Mouse (Mus musculus) thymus, adult 2 months (tissue): ENCODE measurements at regions not wholly inside any gene's neighbourhood (a gene's known extent, or its start where the extent isn't known, plus 50 kb on each side); places are given as distances from the start of the nearest gene placed in this dataset.

Experiments used
- DNase-seq: peaks from one replicate; pipeline ENCODE4 v3.0.0; 2021
- H3K27ac ChIP-seq: fragments of 200-500 bp; 2 replicates; pipeline ENCODE4 v1.5.1; 2012; ENCODE audit warnings: low read length, control low read depth; ENCODE audit not compliant: control insufficient read depth, insufficient read depth
- H3K27me3 ChIP-seq: fragments of 200-500 bp; 2 replicates; pipeline ENCODE4 v1.6.1; 2012; ENCODE audit warnings: mild to moderate bottlenecking, low read length, moderate library complexity, mixed read lengths; ENCODE audit not compliant: control insufficient read depth, insufficient read depth
- H3K36me3 ChIP-seq: fragments of 200-500 bp; 2 replicates; pipeline ENCODE4 v1.6.1; 2012; ENCODE audit warnings: mild to moderate bottlenecking, low read length, moderate library complexity; ENCODE audit not compliant: control insufficient read depth, insufficient read depth
- H3K4me1 ChIP-seq: fragments of 200-500 bp; replicated peaks from 2 replicates; pipeline ENCODE4 v1.6.1; 2012; ENCODE audit warnings: low read length; ENCODE audit not compliant: control insufficient read depth, insufficient read depth
- H3K4me3 ChIP-seq: fragments of 200-500 bp; 2 replicates; pipeline ENCODE4 v1.5.1; 2012; ENCODE audit warnings: mild to moderate bottlenecking, low read length, control low read depth, moderate library complexity; ENCODE audit not compliant: control insufficient read depth, insufficient read depth
- CTCF ChIP-seq: fragments of 200-500 bp; IDR thresholded peaks from 2 replicates; pipeline ENCODE4 v1.5.1; 2012; ENCODE audit warnings: mild to moderate bottlenecking, control low read depth, low read length, moderate library complexity, borderline replicate concordance; ENCODE audit not compliant: control insufficient read depth, poor library complexity, insufficient read depth; ENCODE audit errors: extremely low read depth
- POLR2A ChIP-seq: fragments of 200-500 bp; IDR thresholded peaks from 2 replicates; pipeline ENCODE4 v1.6.1; 2012; ENCODE audit warnings: mild to moderate bottlenecking, low read length, control low read depth, moderate library complexity; ENCODE audit not compliant: control insufficient read depth, poor library complexity, insufficient read depth; ENCODE audit errors: extremely low read depth
- WGBS: fragments of 180-500 bp; shearing (Covaris S2); methylation state at CpG from one replicate; pipeline ENCODE4 v1.1.7; 2018; 5-methylcytosine and 5-hydroxymethylcytosine counted together

DNA sequence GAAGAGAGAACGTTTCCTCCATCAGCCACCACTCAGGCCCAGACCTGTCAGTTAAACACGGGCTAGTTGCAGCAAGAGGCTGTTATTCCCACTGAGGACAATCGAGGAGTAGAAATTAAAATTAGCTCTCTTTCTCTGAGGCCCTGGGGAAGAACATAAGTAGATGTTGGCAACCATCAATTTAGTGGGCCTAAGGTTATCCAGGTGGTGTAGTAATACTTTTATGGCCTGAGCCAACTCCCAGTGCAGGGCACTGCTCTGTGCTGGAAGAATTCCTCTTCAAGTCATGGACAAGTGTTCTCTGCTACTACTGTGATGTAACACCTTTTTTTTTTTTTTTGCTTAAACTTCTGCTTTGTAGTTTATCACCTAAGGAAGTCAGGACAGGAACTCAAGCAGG, 270.1 kb downstream of the Cog6 start:
- H3K27me3 ChIP-seq = no peaks in the 10 kb centered on the region
- no peak overlapping the region for H3K4me3 ChIP-seq
- no peaks in the 10 kb centered on the region for H3K4me1 ChIP-seq
- no peaks in the 10 kb centered on the region for H3K36me3 ChIP-seq
- no peak overlapping the region for H3K27ac ChIP-seq
- TF ChIP-seq CTCF = no peak
- TF ChIP-seq POLR2A = no peak
- no peak for DNase-seq
- 96% methylated on average over 3 of the region's 3 CpGs for WGBS

DNA sequence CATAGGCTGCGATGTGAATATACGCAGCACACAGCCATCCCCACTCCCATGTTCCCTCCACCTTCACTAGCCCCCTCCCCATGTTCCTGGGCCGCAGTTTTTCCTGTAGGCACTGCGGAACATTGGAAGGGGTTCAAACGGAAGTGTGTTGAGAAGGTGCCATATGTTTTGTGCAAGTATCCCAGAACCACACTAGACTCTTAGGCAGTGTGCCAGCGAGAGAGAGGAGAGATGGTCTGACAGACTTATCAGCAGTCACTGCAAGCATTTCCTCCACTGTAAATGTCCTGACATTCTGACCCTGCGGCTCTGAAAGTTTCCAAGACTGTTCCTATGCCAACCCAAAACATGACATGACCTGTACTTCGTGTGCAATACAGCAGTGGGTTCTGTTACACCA, 272.7 kb downstream of the Cog6 start:
- H3K27me3 ChIP-seq = no peaks in the 10 kb centered on the region
- H3K4me1 ChIP-seq = no peaks in the 10 kb centered on the region
- H3K4me3 ChIP-seq = no peak overlapping the region
- DNase-seq = no peak
- H3K27ac ChIP-seq = no peak overlapping the region
- 83% methylated on average over 8 of the region's 8 CpGs for WGBS
- H3K36me3 ChIP-seq = no peaks in the 10 kb centered on the region
- TF ChIP-seq POLR2A (no peak), CTCF (no peak)

DNA sequence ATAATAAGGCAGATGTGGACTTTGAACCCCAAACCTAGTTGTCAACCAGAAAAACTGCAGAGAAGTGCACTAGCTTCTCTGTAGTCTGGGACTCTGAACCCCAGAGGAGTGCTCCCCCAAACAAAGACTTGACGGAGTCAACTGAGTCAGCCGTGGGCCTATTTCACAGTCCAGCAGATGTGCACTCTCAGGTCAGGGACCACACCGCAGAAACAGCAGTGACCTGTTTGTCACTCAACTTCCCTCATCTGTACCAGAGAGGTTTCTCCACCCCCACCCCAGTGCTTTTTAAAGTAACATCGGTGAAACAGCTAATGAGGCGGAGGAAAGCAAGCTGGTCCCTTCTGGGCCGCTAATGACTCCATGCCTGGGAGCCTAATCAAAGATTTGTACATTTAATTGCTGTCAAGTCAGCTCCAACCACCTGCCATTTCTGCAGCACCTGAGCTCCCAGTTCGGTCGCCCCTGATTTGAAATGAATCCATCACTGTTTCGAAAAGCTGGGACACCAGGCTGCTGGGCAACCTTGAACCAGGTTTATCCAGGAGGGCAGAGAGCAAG, 276.5 kb downstream of the Cog6 start:
- H3K27me3 ChIP-seq = no peaks in the 10 kb centered on the region
- no peak for DNase-seq
- H3K27ac ChIP-seq = no peak overlapping the region
- 78% methylated on average over 9 of the region's 9 CpGs for WGBS
- no peaks in the 10 kb centered on the region for H3K36me3 ChIP-seq
- no peak overlapping the region for H3K4me3 ChIP-seq
- no peaks in the 10 kb centered on the region for H3K4me1 ChIP-seq
- TF ChIP-seq CTCF (no peak), POLR2A (no peak)

DNA sequence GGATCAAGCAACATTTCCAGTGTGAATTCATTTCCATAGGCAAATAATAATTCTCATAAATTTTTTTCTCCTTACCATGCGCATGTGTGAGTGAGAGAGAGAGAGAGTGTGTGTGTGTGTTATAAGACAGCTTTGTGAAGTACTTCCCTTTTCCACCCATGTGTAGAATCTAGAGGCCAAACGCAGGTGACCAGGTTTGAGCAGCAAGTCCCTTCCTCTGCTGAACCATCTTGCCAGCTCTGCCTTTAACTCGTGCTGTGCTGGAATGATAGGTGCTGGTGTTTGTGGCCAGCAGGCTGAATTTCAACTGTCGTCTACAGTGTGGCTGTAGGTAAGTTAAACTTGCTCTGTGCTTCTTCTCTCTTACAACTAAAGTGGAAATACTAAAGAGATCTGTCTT, 277.5 kb downstream of the Cog6 start:
- Histone ChIP-seq H3K4me1 (no peaks in the 10 kb centered on the region), H3K27me3 (no peaks in the 10 kb centered on the region), H3K27ac (no peak overlapping the region), H3K36me3 (no peaks in the 10 kb centered on the region), H3K4me3 (no peak overlapping the region)
- no peak for TF ChIP-seq CTCF
- TF ChIP-seq POLR2A = no peak
- DNase-seq = no peak
- WGBS = 27% methylated on average over 4 of the region's 4 CpGs

DNA sequence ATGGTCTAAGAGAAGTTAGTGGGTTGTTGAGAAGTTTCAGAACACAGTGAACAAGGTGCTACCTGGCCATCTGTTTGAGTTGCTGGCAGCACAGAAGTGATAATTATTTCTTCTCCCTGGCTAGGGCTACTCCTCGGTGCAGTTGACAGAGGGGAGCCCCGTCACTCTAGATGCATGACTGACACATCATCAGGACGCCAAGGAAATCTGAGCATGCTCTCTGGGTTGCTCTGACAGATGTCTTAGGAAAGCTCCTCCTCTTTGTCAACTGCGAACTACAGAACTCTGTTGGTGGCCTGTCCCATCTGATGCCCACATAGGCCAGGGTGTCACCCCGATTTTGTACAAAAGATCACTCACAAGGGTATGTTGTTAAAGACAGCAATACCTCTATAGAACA, 278.7 kb downstream of the Cog6 start:
- 91% methylated on average over 5 of the region's 5 CpGs for WGBS
- no peak for TF ChIP-seq POLR2A
- no peak for TF ChIP-seq CTCF
- Histone ChIP-seq H3K27me3 (no peaks in the 10 kb centered on the region), H3K27ac (no peak overlapping the region), H3K4me3 (no peak overlapping the region), H3K4me1 (no peaks in the 10 kb centered on the region), H3K36me3 (no peaks in the 10 kb centered on the region)
- no peak for DNase-seq

DNA sequence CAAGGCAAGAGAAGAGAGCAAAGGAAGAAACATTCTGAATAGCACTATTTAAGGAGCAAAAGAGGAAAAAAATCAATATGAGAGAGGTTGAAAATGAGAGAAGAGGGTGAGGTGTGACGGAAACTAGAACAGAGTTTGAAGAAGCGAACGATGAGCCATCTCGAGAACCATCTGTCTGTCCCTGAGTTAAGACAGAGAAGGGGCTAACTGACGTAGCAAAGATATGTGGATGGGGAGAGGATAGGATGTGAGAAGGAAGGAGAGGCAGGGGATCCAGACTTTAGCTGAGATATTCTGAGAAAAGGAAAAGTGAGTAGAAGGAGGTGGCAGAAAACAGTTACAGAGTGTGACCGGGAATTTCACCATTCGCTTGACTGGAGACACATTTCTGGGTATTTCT, 281.1 kb downstream of the Cog6 start:
- Histone ChIP-seq H3K27me3 (no peaks in the 10 kb centered on the region), H3K27ac (no peak overlapping the region), H3K4me3 (no peak overlapping the region), H3K4me1 (no peaks in the 10 kb centered on the region), H3K36me3 (no peaks in the 10 kb centered on the region)
- TF ChIP-seq CTCF = no peak
- no peak for TF ChIP-seq POLR2A
- no peak for DNase-seq
- 97% methylated on average over 7 of the region's 7 CpGs for WGBS

DNA sequence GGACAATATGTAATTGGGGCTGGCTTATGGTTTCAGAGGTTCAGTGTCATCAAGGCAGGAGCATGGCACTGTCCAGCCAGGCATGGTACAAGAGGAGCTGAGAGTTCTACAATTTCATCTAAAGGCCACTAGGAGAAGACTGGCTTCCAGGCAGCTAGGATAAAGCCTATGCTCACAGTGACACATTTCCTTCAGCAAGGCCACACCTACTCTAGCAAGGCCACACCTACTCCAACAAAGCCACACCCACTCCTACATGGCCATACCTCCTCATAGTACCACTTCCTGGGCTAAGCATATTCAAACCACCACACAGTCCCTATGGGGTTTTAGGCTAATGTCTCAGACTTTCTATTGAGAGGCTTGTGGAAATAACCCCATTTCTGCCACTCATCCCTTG, 285.1 kb downstream of the Cog6 start:
- H3K4me3 ChIP-seq = no peak overlapping the region
- H3K4me1 ChIP-seq = peaks cover 5% of the 10 kb centered on the region
- H3K27ac ChIP-seq = no peak overlapping the region
- TF ChIP-seq CTCF (no peak), POLR2A (no peak)
- no peak for DNase-seq
- no peaks in the 10 kb centered on the region for H3K36me3 ChIP-seq
- H3K27me3 ChIP-seq = no peaks in the 10 kb centered on the region

DNA sequence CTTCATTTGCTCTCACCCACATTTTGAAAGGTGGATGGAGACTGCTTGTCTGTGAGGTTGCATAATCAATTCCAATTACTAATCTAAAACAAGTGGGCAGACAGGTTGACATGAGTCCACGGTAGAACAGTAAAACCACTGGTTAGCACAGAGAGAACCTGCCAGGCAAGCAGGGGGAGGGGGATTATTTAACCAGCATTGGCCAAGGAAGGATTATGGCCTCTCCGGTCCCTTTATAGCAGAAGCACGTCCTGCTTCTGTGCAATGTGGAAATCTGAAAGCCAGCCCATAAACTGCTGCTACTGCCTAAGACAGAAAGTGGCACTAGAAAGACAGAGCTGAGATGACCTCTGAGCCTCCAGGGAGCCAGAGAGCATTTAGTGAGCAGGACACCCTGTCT, 285.5 kb downstream of the Cog6 start:
- Histone ChIP-seq H3K27me3 (no peaks in the 10 kb centered on the region), H3K4me3 (no peak overlapping the region), H3K36me3 (no peaks in the 10 kb centered on the region), H3K27ac (no peak overlapping the region), H3K4me1 (peaks cover 5% of the 10 kb centered on the region)
- WGBS = 96% methylated on average over 3 of the region's 3 CpGs
- no peak for DNase-seq
- TF ChIP-seq POLR2A (no peak), CTCF (no peak)
